Mouse (Mus musculus): ENCODE measurements at regions not wholly inside any gene's neighbourhood (a gene's known extent, or its start where the extent isn't known, plus 50 kb on each side); places are given as distances from the start of the nearest gene placed in this dataset.

- Histone ChIP-seq H3K27me3 (replicated peaks; ENCODE audit: control insufficient read depth, insufficient read depth, low read length) (no peaks in the 10 kb centered on the region), H3K27ac (ENCODE audit: insufficient read depth, low read depth, low read length) (no peak overlapping the region), H3K4me3 (ENCODE audit: insufficient read depth, low read depth, low read length) (no peak overlapping the region), H3K36me3 (ENCODE audit: control insufficient read depth, insufficient read depth, low read length) (no peaks in the 10 kb centered on the region), H3K4me1 (ENCODE audit: control insufficient read depth, insufficient read depth, low read length) (no peaks in the 10 kb centered on the region)
- no peak for DNase-seq
- TF ChIP-seq CTCF (conservative IDR thresholded peaks at IDR 0.05; ENCODE audit: insufficient read depth, insufficient read length, low read depth, low read length) (no peak), POLR2A (IDR thresholded peaks at IDR 0.05; ENCODE audit: low read depth, low read length) (no peak)
- 69% methylated on average over 15 of the region's 15 CpGs for WGBS
These were observed 251.7 kb upstream of the Slc7a11 start for GRCm38 (mm10) chr3:50694904-50695680.

GRCm38 (mm10) chr3:50694497-50694896, 251.1 kb upstream of the Slc7a11 start:
- TF ChIP-seq POLR2A (IDR thresholded peaks at IDR 0.05; ENCODE audit: low read depth, low read length) (no peak), CTCF (conservative IDR thresholded peaks at IDR 0.05; ENCODE audit: insufficient read depth, insufficient read length, low read depth, low read length) (no peak)
- 31% methylated on average over 8 of the region's 8 CpGs for WGBS
- no peak for DNase-seq

GRCm38 (mm10) chr3:50692306-50692705, 248.9 kb upstream of the Slc7a11 start:
- 97% methylated on average over 1 of the region's 1 CpGs for WGBS

More at GRCm38 (mm10) chr3:50694497-50694896, 251.1 kb upstream of the Slc7a11 start:
- Histone ChIP-seq H3K4me1 (ENCODE audit: control insufficient read depth, insufficient read depth, low read length) (no peaks in the 10 kb centered on the region), H3K36me3 (ENCODE audit: control insufficient read depth, insufficient read depth, low read length) (no peaks in the 10 kb centered on the region), H3K27me3 (replicated peaks; ENCODE audit: control insufficient read depth, insufficient read depth, low read length) (no peaks in the 10 kb centered on the region), H3K4me3 (ENCODE audit: insufficient read depth, low read depth, low read length) (no peak overlapping the region), H3K27ac (ENCODE audit: insufficient read depth, low read depth, low read length) (no peak overlapping the region)

GRCm38 (mm10) chr3:50690750-50691149, 247.3 kb upstream of the Slc7a11 start:
- no peaks in the 10 kb centered on the region for H3K4me1 ChIP-seq (ENCODE audit: control insufficient read depth, insufficient read depth, low read length)
- no peak overlapping the region for H3K27ac ChIP-seq (ENCODE audit: insufficient read depth, low read depth, low read length)
- 88% methylated on average over 5 of the region's 5 CpGs for WGBS
- no peaks in the 10 kb centered on the region for H3K36me3 ChIP-seq (ENCODE audit: control insufficient read depth, insufficient read depth, low read length)
- DNase-seq = no peak
- no peak overlapping the region for H3K4me3 ChIP-seq (ENCODE audit: insufficient read depth, low read depth, low read length)
- no peaks in the 10 kb centered on the region for H3K27me3 ChIP-seq (replicated peaks; ENCODE audit: control insufficient read depth, insufficient read depth, low read length)
- TF ChIP-seq POLR2A (IDR thresholded peaks at IDR 0.05; ENCODE audit: low read depth, low read length) = no peak
- no peak for TF ChIP-seq CTCF (conservative IDR thresholded peaks at IDR 0.05; ENCODE audit: insufficient read depth, insufficient read length, low read depth, low read length)

More at GRCm38 (mm10) chr3:50692306-50692705, 248.9 kb upstream of the Slc7a11 start:
- DNase-seq = no peak
- no peaks in the 10 kb centered on the region for H3K36me3 ChIP-seq (ENCODE audit: control insufficient read depth, insufficient read depth, low read length)
- no peaks in the 10 kb centered on the region for H3K4me1 ChIP-seq (ENCODE audit: control insufficient read depth, insufficient read depth, low read length)
- H3K27ac ChIP-seq (ENCODE audit: insufficient read depth, low read depth, low read length) = no peak overlapping the region
- H3K27me3 ChIP-seq (replicated peaks; ENCODE audit: control insufficient read depth, insufficient read depth, low read length) = no peaks in the 10 kb centered on the region
- TF ChIP-seq CTCF (conservative IDR thresholded peaks at IDR 0.05; ENCODE audit: insufficient read depth, insufficient read length, low read depth, low read length) = no peak
- TF ChIP-seq POLR2A (IDR thresholded peaks at IDR 0.05; ENCODE audit: low read depth, low read length) = no peak
- no peak overlapping the region for H3K4me3 ChIP-seq (ENCODE audit: insufficient read depth, low read depth, low read length)

- no peak overlapping the region for H3K27ac ChIP-seq (ENCODE audit: insufficient read depth, low read depth, low read length)
- no peak overlapping the region for H3K4me3 ChIP-seq (ENCODE audit: insufficient read depth, low read depth, low read length)
- no peaks in the 10 kb centered on the region for H3K27me3 ChIP-seq (replicated peaks; ENCODE audit: control insufficient read depth, insufficient read depth, low read length)
- DNase-seq = no peak
- no peaks in the 10 kb centered on the region for H3K36me3 ChIP-seq (ENCODE audit: control insufficient read depth, insufficient read depth, low read length)
- 70% methylated on average over 5 of the region's 5 CpGs for WGBS
- no peak for TF ChIP-seq CTCF (conservative IDR thresholded peaks at IDR 0.05; ENCODE audit: insufficient read depth, insufficient read length, low read depth, low read length)
- no peak for TF ChIP-seq POLR2A (IDR thresholded peaks at IDR 0.05; ENCODE audit: low read depth, low read length)
- H3K4me1 ChIP-seq (ENCODE audit: control insufficient read depth, insufficient read depth, low read length) = no peaks in the 10 kb centered on the region
These were observed 246.0 kb upstream of the Slc7a11 start for GRCm38 (mm10) chr3:50689375-50689774.

- Histone ChIP-seq H3K4me1 (ENCODE audit: control insufficient read depth, insufficient read depth, low read length) (no peaks in the 10 kb centered on the region), H3K36me3 (ENCODE audit: control insufficient read depth, insufficient read depth, low read length) (no peaks in the 10 kb centered on the region), H3K4me3 (ENCODE audit: insufficient read depth, low read depth, low read length) (no peak overlapping the region), H3K27ac (ENCODE audit: insufficient read depth, low read depth, low read length) (no peak overlapping the region), H3K27me3 (replicated peaks; ENCODE audit: control insufficient read depth, insufficient read depth, low read length) (no peaks in the 10 kb centered on the region)
- no peak for TF ChIP-seq POLR2A (IDR thresholded peaks at IDR 0.05; ENCODE audit: low read depth, low read length)
- no peak for TF ChIP-seq CTCF (conservative IDR thresholded peaks at IDR 0.05; ENCODE audit: insufficient read depth, insufficient read length, low read depth, low read length)
- no peak for DNase-seq
- 86% methylated on average over 3 of the region's 3 CpGs for WGBS
These were observed 244.3 kb upstream of the Slc7a11 start for GRCm38 (mm10) chr3:50687755-50688154.

GRCm38 (mm10) chr3:50678611-50678988, 235.2 kb upstream of the Slc7a11 start:
- DNase-seq = no peak
- 44% methylated on average over 5 of the region's 5 CpGs for whole genome bisulfite sequencing
- Histone ChIP-seq H3K27ac (ENCODE audit: insufficient read depth, low read depth, low read length) (no peak overlapping the region), H3K27me3 (replicated peaks; ENCODE audit: control insufficient read depth, insufficient read depth, low read length) (no peaks in the 10 kb centered on the region), H3K4me1 (ENCODE audit: control insufficient read depth, insufficient read depth, low read length) (no peaks in the 10 kb centered on the region), H3K4me3 (ENCODE audit: insufficient read depth, low read depth, low read length) (no peak overlapping the region), H3K36me3 (ENCODE audit: control insufficient read depth, insufficient read depth, low read length) (no peaks in the 10 kb centered on the region)
- TF ChIP-seq POLR2A (IDR thresholded peaks at IDR 0.05; ENCODE audit: low read depth, low read length) (no peak), CTCF (conservative IDR thresholded peaks at IDR 0.05; ENCODE audit: insufficient read depth, insufficient read length, low read depth, low read length) (no peak)
